Mouse (Mus musculus) lung, postnatal 25 days (tissue): ENCODE data around the gene Wap.

Experiments used
- DNase-seq: peaks from one replicate; pipeline ENCODE4 v3.0.0; 2022; ENCODE audit warnings: low spot score

Gene Wap

GRCm38 (mm10) chr11:6626388-6626772 lies 12.1 kb downstream of the Wap start:
- no peak for DNase-seq

- DNase-seq: peak; percentile 93
Observed at GRCm38 (mm10) chr11:6625478-6626387, 12.7 kb downstream of the Wap start, which contains the start of gene Tbrg4. TSS of gene Tbrg4 (minus strand) at chr11:6626067.

DNA sequence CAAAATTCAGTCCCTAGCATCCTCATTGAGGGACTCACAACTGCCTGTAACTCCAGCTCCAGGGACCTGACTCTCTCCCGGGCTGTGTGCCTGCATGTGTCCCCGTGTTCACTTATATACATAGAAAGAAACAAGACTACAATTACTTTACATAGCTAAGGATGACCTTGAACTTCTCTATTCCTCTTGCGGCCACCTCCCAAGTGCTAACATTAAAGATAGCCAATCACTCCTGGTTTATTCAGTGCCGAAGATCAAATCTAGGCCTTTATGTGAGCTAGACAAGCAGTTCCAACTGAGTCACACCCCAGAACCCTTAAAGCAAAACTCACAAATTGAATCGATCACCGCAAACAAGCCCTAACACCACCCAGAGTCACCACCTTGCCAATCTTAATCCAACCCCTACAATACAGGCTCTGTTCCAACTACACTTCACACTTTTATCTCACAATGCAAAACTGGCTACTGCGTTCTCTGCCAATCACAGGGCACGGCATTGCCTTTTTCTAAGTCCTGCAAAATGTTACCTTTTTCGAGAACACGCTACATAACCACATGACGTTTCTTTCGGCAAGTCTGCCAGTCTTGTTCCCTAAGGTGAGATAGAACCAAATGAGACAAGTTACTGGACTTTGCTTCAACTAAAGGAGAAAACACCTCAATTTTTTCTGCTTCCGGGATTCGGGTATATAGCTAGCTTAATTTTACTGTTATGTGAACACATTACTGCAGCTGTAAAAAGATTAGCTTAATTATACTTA lies 13.6 kb downstream of the Wap start:
- DNase-seq: no peak

DNA sequence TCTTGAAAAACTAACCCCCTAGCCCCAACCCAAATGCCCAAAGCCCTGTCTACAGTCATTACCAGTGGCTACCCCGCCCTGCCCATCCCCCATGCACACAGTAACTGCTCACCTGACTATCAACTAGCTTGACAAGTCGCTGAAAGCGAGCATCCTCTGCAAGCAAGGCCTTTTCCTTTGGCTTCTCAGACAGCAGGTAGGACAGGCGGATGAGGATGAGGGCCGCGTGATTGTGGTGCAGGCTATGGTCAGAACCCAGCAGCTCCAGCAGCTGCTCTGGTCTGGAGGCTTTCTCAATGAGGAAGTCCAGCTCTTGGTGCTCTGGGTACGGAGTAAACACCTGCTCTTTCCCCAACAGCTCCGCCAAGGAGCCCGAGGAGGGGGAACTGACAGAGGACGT lies 14.7 kb downstream of the Wap start:
- DNase-seq: no peak

- DNase-seq: no peak
Observed at GRCm38 (mm10) chr11:6615250-6616205, 22.9 kb downstream of the Wap start.

DNA sequence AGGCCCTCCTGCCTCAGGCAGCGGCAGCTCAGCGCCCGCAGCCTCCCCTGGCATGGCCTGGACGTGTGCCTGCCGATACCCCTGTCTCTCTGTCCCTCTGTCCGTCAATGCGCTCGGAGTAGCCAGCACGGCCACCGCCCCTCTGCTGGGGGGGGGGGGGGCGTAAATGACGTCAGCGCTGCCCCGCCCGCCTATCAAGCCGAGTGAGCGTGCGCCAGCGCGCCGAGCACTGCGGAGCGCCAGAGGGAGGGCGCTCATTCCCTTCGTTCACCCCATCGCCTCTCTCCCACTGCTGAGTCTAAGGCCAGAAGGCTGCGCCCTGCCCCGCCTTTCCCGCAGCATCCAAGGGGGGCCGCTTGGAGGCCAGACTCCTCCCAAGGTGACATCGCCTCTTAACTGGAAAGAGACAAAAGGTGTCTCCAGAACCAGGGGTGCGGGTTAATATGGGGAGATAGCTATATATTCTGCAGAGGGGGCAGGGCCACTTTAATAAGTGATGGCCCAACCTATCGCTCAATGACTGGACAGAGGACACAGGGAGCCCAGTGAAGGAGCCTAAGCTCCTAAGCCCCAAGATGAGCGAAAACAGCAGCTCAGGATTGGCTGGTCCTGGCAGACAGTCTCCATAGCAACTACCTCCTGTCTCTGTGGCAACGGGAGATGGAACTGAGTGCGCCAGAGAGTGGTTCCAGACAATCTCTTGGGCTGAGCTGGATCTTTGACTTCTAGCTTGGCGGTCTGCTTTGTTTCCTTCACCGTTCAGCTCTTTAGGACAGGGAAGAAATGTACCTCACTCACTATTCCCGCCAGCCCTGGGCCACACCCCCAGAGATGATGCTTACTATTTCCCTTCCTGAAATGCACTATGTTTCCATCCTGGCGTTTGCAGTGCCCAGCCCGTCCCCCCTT lies 32.7 kb downstream of the Wap start, which contains the start of gene Nacad:
Gene Nacad, minus strand, starts transcription at position 563 of the 909 bp plus-strand sequence.
- DNase-seq: no peak

GRCm38 (mm10) chr11:6605021-6605481 lies 33.4 kb downstream of the Wap start:
- DNase-seq: no peak

GRCm38 (mm10) chr11:6604604-6604936 lies 33.9 kb downstream of the Wap start:
- DNase-seq: no peak

- DNase-seq: peak; percentile 36
Observed at GRCm38 (mm10) chr11:6603887-6604603, 34.4 kb downstream of the Wap start.

- no peak for DNase-seq
Observed at GRCm38 (mm10) chr11:6603224-6603623, 35.2 kb downstream of the Wap start.

DNA sequence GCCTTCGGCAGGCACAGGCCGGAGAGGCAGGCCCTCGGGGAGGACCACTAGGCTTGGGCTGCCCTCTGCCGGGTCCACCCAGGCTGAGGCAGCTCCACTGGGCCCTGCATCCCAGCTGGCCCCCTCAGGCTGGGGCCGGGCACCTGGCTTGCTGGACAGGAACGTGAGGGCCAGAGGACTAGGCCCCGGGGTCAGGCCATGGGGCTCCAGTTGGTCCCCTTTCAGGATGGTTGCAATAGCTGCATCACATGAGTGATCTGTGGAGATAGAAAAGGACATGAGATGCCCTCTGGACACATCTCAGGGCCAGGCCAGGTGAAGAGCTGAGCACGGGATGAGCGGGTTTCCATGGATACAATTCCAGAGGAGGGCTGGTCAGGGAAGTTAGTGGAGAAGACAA lies 35.8 kb downstream of the Wap start:
- no peak for DNase-seq

- DNase-seq: no peak
Observed at GRCm38 (mm10) chr11:6601649-6602480, 36.6 kb downstream of the Wap start.

DNA sequence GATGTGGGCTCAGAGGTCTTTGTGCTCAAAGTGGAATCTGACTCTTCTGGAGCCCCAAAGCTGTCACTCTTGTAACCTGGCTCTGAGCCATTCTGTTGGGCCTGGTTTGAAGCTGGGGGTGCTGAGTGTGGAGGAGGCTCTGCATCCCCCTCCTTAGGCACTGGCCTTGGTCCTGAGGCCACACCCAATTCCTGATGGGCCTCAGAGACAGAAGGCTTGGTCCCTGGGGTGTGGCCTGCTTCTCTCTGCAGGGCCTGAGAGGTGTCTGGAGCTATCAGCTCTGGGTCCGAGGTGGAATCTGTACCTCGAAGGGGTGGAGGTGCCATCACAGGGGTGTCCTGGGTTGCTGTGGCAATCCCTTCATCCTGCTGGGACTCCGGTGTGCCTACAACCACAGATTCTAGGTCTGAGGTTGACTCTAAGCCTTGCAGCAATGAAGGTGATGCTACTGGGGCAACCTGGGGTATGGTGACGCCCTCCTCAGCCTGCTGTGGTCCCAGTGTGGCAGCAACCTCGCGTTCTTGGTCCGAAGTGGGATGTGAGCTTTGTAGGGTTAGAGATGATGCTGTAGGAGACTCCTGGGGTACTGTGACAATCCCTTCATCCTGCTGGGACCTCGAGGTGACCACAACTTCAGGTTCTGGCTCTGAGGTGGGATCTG lies 38.0 kb downstream of the Wap start:
- no peak for DNase-seq

DNA sequence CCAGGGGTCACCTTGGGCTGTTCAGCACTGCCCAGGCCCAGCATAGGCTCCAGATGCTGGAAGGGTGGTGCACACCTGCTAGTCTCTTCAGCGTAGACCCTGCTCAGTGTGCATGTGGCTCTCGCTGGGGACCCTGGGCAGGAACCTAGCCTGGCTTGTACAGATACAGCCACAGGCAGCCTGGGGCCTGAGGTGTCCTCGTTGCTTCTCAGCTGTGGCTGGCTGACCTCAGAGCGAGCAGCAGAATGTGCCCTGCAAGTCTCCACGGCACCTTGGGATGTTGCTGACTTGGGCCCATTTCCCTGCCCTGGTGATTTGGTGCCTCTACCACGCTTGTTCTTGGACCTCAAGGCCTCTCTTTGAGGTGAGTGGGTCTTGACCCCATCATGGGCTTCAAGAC lies 38.6 kb downstream of the Wap start:
- no peak for DNase-seq

GRCm38 (mm10) chr11:6599011-6599681 lies 39.3 kb downstream of the Wap start:
- DNase-seq: no peak

DNA sequence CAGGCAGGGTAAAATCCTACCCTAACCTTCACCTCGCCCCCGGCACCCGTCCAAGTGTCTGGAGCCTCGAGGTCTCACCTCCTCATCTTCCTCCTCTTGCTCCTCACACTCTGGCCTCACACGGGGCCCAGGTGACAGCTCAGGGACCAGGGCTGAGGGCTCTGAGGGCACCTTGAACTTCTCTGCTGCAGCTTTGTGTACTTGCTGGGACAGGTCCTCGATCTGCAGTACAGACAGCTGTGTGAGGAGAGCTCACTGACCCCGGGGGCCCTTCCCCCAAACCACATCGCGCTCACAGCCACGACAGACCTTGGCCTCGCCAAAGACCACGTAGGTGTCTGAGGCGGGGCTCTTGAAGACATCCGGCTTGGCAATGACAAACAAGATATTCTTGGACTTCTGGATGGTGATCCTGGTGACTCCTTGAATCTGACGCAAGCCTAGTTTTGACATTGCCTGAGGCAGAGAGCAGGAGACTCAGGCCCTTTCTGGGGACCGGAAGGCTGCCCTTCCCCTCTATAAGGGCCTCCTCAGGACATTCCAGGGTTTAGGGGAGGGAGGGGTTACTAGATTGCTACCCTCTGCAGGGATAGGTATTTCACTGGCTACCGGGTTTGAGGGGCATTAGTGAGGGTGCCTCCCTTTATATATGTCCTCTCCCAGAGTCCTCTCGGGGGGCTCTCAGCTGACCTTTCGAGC lies 40.1 kb downstream of the Wap start:
- no peak for DNase-seq

- no peak for DNase-seq
Observed at GRCm38 (mm10) chr11:6597523-6597922, 40.9 kb downstream of the Wap start.
